Mouse (Mus musculus) embryo, embryonic 10.5 days (tissue): ENCODE results near the gene Pcif1.

Experiments used
- DNase-seq: peaks from one replicate; pipeline ENCODE4 v3.0.0-alpha.2; 2015; ENCODE audit warnings: low spot score

Gene Pcif1

DNA sequence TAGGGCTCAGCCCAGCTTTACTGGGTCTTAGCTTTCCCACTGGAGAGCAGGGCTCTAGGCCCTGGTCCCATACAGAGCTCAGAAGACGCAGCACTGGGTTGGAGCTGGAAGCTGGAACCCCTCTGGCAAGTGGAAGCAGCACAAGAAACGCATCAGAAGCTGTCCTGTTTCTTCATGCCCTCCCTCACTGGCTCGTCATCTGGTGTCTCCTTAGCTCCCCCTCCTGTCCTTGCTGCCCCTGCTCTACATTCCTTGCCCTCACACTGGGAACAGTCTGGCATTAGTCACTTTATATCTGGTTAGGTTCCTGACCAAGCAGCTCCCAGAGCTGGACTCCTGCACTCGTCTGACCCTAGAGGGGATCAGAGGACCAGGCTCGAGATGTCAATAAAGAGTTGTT lies 14.9 kb downstream of the Pcif1 start:
- no peak for DNase-seq

DNA sequence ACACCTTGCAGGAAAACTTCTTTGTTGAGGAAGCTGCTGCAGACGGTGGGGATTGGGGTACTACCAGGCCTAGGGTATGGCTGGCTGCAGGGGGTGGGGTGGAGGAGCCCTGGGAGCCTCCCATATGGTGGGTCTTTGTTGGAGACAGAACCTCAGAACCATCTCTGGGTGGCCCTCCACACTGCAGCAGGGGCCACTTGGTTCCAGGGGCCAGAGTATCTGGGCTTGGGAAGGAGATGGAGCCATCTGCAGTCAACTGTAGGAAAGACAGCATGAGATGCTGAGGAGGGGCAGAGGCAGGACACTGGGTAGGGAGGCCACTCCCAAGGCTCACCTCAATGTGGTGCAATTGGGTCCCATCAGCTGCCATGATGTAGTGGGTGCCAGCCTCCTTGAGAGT lies 15.5 kb downstream of the Pcif1 start:
- DNase-seq = no peak

DNA sequence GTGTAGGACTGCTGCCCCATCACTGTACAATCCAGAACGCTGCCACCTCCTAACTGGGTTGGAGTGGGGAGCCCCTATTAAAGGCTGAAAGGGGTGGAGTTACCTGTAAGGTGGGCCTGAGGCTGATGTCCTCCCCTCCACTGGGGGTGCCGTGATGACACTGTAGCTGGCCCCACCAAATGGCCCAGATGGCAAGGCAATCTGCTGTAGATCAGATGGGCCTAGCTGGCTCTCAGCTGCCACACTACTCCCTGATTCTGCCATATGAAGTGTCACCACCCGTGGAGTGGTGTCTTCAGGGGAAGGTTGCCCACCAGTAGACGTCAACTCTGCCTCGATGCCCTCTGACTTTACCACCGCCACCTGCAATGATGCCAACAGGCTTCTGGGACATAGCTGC lies 16.8 kb downstream of the Pcif1 start:
- no peak for DNase-seq

DNA sequence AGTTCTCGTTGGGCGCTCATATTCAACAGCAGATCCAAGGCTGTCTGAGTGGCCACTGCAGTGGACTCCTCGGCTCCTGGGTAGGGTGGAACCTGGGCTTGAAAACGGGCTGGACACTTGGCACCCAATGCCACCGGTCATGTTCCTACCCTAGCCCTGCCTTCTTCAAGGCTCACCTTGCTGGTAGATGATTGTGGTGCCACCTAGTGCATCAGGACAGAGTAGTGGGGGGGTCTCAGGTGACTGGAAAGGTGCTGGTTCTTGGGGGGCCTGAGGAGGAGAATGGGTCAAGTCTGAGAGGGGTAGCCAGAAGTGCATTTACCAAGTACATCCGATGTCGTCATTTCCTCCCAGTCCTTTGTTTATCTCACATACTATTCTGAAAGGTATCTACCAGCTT lies 18.9 kb downstream of the Pcif1 start:
- DNase-seq = no peak

DNA sequence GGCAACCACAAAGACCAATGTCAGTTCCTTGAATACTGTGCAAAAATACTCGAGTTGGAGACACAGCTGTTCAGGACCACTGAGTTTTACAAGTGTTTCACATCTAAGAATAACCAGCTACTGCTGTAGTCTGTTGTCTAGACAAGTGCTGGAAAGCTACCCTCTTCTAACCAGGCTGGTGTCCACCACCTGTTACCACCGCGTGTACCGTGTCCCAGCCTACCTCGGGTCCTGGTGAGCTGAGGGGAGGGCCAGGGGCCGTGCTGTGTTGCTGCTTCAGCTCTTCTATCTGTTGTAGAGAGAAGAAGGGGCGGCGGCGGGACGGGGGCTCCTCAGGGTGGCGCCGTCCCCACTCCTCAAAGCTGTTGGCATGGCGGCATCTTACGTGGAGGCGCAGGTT lies 19.9 kb downstream of the Pcif1 start:
- no peak for DNase-seq

DNA sequence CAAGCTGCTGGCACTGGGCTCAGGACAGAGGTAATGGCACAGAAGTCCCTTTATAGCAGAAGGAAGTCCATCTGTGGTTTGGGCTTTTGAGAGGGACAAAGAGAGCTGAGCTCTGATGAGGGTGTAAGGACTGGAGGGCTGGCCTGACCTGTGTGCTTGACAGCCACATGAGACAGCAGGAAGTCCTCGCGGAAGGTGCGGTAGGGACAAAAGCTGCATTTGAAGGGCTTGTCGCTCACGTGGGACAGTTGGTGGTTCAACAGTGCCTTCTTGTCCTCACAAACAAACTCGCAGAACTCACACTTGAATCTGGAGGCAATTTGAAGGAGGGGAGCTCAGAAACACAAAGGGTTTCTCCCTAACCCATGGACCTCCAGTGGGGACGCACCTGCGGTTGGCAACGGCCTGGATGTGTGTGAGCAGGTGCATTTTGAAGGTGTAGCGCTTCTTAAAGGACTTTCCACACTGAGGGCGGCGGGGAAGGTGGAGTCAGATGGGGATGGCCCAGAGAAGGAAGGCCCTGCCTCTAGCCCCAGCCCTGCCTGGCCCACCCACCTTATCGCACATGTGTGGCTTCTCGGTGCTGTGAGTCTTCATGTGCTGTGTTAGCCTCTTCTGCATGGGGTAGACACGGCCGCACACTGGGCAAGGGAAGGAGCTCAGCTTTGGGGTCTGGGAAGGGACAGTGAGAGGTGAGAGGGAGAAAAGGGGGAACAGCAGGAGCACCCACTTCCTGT lies 20.8 kb downstream of the Pcif1 start:
- no peak for DNase-seq

DNA sequence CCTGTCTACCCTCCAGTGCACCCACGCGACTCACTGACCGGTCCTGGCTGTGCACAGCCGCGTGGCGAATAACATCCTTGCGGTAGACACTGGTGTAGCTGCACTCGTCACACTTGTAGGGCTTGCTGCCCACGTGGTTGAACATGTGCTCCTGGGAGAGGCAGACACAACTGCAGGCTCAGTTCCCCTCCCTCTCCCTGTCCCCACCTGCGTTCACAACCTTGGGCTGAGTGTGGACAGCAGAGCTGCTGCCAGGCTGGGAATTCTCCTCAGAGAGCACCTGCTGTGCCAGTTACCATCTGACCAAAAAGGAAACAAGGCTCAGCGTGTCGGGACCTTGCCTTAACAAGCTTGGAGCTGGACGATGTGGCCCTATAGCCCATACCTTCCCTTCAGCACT lies 22.3 kb downstream of the Pcif1 start:
- DNase-seq = no peak

DNA sequence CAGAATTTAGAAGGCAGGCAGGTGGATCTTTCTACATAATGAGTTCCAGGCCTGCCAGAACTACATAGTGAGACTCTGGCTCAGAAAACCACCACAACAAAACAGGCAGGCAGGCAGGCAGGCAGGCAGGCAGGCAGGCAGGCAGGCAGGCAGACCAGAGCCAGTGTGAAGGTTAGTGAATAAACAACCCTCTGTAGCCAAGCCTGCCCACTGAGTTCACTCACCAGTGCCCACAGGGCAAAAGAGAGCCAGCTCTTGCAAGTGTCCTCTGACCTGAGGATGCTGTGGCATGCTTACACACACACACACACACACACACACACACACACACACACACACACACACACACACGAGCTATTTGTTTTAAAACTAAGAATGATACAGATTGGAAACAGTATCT lies 24.4 kb downstream of the Pcif1 start:
- no peak for DNase-seq

DNA sequence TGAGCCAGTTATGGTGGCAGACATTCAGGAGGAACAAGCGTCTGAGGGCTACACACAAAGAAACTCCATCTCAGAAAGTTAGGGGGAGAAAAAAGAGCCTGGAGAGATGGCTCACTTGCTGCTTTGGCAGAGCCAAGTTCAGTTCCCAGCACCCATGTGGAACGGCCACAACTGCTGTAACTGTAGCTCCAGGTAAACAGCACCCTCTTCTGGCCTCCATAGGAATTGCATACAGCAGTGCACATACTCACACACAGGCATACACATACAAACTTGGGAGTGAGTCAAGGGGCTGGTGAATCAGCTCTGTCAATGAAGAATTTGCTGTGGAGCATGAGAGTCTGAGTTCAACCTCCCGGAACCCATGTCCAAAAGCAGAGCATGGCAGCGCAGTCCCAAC lies 27.0 kb downstream of the Pcif1 start:
- no peak for DNase-seq

DNA sequence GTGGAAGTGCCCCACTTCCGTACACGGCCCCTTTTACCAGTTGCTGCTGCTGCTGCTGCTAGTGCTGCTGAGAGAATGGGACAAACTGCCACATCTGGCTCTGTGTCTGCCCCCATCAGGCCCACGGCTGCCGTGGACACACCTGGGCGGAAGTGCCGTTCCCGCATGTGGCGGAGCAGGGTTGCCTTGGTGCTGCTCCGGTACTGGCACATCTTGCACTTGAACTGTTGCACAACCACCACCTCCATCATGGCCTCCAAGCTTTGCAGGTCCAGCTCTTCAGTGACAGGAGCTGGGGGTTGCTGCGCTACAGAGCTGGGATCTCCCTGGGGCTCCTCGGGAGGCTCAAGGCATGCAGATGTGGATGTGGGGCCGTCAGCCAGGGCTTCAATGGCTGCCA lies 28.4 kb downstream of the Pcif1 start:
- no peak for DNase-seq

DNA sequence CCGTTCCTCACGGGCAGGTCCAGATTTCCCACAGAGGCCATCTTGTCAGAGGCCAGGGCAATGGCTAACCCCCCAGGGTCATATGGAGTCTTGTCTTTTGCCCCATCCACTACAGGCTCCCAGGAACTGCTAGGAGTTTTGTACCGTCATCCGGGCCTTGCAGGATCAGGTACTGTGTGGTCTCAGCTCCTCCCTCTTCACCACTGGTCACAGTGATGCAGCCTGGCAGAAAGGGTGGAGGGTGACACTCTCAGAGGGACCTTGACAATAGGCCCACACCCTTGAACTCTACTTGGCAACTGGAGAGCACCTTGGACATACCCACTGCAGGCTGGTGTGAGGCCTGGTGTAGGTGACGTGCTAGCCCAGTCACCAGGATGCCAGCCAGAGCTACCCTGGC lies 28.9 kb downstream of the Pcif1 start:
- no peak for DNase-seq

DNA sequence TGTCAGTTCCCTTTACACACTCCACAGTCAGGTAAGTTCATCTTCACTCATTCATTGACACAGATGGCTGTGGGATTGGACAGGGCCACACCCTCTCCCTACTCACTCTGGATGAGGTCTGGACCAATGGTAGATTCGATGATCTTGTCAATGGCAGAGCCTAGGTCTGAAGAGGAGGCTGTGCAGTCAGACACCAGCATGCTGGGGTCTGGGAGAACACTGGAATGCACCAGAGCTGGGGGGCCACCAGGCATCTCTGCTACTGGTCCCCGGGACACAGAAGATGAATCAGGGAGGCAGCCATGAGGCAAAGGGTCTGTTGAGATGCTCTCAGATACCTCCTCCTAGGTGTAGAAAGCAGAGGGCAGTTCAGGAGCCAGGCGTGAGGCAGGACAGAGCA lies 30.0 kb downstream of the Pcif1 start:
- no peak for DNase-seq

DNA sequence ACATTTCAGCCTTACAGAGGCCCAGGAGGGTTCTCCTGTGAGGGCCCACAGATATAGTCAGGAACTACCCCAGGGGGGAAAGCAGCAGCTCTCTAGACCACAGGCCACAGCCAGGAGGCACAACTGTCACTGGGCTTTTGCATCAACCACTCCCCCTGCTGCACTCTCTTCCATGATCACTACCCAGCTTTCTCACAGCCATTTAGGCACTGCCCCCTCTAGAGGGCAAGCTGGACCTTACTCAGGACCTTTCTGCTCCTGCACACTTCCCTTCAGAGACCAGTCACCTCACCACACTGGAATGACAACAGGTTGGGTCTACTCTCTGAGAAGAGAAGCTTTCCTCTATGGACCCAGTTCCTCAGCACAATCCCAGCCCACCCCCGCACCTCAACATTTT lies 30.4 kb downstream of the Pcif1 start:
- peak; percentile 68 for DNase-seq

DNA sequence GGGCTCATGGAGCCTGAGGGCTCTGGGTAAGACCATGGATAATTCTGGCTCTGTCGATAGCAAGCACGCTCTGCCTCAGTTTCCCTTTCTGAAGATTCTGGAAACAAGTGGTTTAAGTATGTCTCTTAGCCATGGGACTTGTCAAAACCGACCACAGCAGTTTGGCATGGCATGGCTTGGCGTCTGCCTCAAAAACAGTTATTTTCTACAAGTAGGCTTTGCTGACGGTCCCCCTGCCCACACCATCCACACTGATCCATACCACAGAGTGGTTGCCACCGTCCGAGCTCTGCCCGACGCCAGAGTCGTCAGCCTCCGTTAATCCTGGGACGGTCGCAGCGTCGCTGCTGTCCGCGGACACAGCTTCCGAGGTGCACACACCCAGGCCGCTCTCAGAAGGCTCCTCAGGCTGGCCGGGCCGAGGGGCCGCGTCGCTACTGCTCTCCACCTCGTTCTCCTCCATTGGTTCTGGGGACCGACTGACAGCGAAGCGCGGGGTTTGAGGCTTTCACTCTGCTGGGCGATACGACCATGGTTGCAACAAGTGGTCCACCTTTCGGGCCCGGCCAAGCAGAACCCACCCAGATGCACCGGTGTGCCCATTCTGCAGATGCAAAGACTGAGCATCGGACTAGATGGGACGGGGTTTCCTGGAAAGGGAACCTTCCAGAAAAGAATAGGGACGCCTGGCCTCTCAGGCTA lies 31.4 kb downstream of the Pcif1 start:
- DNase-seq = peak; percentile 22

DNA sequence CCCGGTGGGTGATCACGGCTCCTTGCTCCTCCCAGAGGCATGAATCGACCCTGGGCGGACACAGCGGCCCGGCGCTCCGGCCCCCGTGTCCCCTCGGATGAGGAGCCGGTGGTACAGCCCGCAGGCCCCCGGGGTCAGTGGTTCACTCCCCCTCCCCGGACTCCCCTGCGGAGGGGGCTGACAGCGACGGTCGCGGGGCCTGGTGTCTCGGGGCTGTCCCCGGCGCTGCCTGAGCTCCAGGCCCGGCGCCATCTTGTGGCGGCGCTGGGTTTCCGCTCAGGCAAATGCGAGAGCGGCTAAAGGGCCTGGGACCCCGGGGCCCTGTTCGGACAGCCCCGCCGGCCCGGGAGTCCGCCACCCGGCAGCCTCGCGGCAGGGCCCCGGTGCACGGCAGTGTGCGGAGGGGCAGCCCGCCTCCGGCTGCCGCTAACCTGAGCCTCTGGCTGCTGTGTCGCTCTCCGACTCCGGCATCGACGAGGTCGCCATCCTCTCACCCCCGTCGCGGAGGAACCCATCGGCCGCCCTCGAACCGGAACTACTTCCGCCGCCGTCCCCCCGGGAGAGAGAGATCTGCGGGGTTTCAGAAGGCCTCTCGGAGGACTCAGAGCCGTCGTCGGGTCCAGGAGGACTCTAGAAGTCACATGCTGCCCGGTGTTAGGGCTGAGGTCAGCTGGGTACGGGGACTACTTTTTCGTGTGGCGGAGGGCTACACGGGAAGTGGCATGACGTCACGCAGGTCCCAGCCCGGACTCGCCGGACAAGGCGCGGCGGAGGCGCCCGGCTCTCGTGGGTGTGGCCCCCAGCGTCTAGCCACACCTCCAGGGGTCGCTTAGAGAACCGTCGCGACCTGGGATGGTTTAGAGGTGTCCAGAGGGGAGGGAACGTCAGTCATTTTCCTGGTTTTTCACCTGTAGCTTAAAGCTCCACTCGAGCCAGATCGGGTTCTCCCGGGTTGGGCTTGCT lies 32.3 kb downstream of the Pcif1 start, which contains the start of gene Zfp335:
TSS of gene Zfp335 (minus strand) at position 672 of the 963 bp plus-strand sequence.
- peak; percentile 95 for DNase-seq

DNA sequence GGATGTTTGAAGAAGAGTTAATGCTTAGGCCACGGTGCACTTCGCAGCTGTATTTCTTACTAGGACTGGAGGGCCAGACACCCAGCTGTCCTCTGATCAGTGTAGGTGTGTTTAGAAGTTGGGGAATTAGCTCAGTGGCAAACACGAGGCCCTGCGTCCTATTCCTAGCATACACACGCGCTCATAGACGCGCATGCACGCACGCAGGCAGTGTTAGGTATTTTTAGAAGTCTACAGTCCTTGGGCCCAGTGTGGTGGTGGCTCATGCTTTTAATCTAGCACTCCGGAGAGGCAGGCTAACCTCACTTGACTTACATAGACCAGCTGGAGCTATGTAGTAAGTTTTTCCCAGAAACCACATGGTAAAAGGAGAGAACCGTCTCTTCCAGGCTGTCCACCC lies 33.0 kb downstream of the Pcif1 start:
- no peak for DNase-seq

DNA sequence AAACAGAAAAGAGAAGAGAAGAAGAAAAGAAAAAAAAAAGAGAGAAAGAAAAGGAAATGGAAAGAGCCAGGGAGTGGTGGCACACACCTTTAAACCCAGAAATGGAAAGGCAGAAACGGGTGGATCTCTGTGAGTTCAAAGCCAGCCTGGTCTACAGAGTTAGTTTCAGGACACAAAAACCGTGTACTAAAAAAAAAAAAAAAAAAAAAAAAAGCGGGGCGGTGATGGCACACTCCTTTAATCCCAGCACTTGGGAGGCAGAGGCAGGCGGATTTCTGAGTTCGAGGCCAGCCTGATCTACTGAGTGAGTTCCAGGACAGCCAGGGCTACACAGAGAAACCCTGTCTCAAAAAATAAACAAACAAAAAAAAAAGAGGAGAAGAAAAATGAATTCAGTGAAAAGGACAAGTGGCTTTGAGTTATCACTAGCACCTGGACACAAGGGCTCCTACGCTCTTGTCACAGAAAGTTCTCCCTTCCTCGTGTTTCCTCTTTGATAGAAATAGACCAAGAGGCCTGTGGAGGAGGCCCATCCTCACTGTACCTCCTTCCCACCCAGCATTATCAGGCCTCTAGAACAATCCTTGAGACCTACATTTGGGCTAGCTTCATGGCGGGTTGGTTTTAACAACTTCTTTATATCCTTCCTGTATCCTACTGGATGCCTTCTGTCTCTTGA lies 33.8 kb downstream of the Pcif1 start:
- no peak for DNase-seq

DNA sequence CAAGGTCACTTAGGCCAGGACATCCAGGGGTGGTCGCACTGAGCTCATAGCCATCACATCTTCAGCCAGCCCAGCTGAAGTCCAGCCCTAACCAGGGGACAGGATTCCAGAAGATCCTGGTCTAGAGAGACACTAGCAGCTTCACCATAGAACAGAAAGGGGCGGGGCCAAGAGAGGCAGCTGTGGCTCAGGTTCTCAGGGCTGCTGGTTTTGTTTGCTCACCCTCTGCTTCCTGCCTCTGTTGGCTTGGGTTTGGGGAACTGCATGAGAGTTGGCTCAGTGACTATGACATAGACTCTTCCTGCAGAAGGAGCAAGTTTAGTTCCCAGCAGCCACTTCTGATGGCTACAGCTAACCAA lies 34.3 kb downstream of the Pcif1 start:
- DNase-seq = no peak

DNA sequence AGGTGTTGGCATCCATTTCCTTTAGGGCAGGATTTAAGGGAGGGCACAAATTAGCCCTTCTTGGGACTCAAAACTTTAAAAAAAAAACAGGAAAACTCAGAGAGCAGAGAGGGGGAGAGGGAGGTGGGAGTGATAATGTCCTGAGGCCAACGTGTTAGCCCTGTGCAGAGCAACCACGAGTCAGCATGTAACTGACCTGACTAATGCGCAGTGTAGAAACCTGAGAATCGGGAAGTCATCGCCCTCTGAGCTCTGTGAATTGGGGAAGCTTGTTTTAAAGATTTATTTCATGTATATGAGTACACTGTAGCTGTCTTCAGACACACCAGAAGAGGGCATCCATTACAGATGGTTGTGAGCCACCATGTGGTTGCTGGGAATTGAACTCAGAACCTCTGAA lies 37.7 kb downstream of the Pcif1 start:
- DNase-seq = no peak

DNA sequence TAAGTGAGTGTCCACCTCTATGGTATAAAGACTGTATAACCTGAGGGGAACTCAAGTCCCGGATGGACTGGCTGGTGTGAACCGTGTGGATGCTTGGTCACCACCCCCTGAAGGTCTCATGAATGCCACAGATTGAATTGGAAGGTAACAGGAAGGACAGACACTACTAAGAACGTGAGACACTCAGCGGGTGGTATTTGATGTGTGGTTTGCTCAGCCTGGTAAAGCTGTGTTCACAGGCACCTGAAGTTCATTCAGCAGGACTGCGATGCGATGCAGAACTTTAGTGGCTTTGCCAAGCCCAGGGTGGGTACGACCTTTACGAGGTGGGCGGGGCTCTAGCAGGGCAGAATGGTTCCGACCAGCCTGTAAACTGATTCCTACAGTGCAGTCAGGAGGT lies 38.3 kb downstream of the Pcif1 start:
- no peak for DNase-seq

DNA sequence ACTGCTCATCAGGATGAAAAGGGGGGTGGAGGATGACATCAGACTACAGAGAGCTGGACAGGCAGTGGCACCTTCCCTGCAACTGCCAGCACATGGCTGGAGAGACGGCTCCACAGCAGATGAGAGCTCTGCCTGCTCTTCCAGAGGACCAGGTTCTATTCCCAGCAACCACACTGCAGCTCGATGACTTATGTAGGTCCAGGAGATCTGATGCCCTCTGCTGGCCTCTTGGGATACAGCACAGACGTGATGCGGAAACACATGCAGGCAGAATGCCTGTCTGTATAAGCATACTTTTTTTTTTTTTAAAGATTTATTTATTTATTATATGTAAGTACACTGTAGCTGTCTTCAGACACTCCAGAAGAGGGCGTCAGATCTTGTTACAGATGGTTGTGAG lies 39.2 kb downstream of the Pcif1 start:
- DNase-seq = peak; percentile 60

DNA sequence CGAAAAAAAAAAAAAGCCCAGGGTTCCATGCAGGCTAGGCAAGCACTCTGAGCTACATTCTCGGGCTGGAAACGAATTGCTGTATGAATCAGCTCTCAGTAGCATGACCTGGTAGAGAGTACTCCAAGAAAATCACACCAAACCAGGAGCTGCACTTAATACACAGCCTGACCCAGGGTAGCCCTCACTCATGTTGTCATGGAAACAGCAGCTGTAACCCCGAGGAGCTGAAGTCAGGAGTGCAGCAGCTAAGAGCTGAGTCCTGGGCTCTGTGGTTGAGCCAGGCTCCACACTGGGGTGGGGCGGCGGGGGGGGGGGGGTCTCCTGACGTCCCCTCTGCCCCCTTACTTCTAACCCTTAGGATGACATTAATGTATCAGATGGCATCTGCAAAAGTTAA lies 42.9 kb downstream of the Pcif1 start:
- no peak for DNase-seq
